Mouse (Mus musculus) embryonic fibroblast, embryonic 13.5 days (primary cell): ENCODE measurements around the gene Atg13.

Experiments used
- CTCF ChIP-seq: IDR thresholded peaks from 2 replicates; pipeline ENCODE4 v1.5.1; 2011; ENCODE audit warnings: mild to moderate bottlenecking, control low read depth, low read length, moderate library complexity, borderline replicate concordance; ENCODE audit not compliant: insufficient read depth
- POLR2A ChIP-seq: IDR thresholded peaks from 2 replicates; pipeline ENCODE4 v1.6.1; 2011; ENCODE audit warnings: low read depth, mild to moderate bottlenecking, control low read depth, low read length, moderate library complexity

DNA sequence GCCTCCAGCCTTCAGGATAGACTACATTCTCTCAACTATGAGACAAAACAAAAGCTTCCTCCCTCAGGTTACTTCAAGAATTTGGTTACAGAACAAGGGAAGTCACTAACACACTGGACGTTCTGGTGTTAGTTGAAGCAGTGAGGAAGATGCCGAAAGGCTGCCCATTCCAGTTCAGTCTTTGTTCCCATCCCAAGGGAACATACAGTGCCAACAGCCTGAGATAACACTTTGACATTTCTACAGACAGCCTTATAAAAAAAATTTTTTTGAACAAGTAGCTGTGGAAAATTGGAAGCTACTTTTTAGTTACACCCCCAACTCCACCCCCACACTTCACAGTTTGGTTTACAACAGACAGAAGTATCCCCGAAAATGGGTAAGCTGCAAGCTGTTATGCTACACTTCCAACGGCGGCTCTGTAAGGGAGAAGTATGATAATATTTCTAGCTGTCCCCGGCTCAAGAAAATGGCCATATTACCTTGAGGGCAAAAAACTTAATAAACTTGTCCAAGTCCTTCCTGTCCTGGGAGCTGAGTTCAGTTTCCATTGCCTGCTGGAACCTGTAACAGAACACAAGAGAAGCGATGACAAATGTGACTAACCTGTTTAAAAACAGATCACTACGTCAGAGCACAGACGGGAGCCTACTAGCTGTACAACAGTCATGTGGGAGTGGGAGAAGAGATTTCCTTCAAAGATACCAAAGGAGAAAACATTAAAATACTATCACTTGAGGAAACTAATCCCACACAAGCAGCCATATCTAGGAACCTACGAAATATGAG is 14.7 kb downstream of the Atg13 start:
- TF ChIP-seq POLR2A: no peak
- no peak for TF ChIP-seq CTCF
